ENCODE assay signal across 12 mouse cellular contexts in genomic region chr1:43343410-43343809, GRCm38 (mm10).
"Had no signal": no experiment of that assay in that cellular context is flagged by ENCODE, and none has a peak within 500 bp of the region (broad histone marks: within the 10 kb centered on the region; RNA-seq: fewer than 3 reads in every experiment).

No protein-coding gene starts in this region.

- H3K9me3 ChIP-seq: hindbrain, embryonic 15.5 days; kidney, embryonic 15.5 days; limb, embryonic 13.5 days; midbrain, embryonic 12.5 days; neural tube, embryonic 13.5 days had no signal

- H3K9ac ChIP-seq: hindbrain, embryonic 15.5 days; kidney, embryonic 15.5 days; limb, embryonic 13.5 days; midbrain, embryonic 12.5 days; neural tube, embryonic 13.5 days had no signal

- ATAC-seq: intestine, embryonic 16.5 days; midbrain, embryonic 16.5 days had no signal

- H3K27ac ChIP-seq: hindbrain, embryonic 15.5 days; kidney, embryonic 15.5 days; limb, embryonic 13.5 days; midbrain, embryonic 12.5 days; neural tube, embryonic 13.5 days had no signal

- DNase-seq: kidney, adult 2 months; kidney, postnatal 14 days; left cerebral cortex, postnatal 4 days; lung, adult 18-20 months; thymus, postnatal 4 days had no signal

- H3K4me1 ChIP-seq: hindbrain, embryonic 15.5 days; limb, embryonic 13.5 days; midbrain, embryonic 12.5 days; neural tube, embryonic 13.5 days had no signal

- H3K27me3 ChIP-seq: hindbrain, embryonic 15.5 days; kidney, embryonic 15.5 days; limb, embryonic 13.5 days; midbrain, embryonic 12.5 days; neural tube, embryonic 13.5 days had no signal

- H3K4me2 ChIP-seq: hindbrain, embryonic 15.5 days; kidney, embryonic 15.5 days; limb, embryonic 13.5 days; midbrain, embryonic 12.5 days; neural tube, embryonic 13.5 days had no signal

- H3K36me3 ChIP-seq: hindbrain, embryonic 15.5 days; kidney, embryonic 15.5 days; limb, embryonic 13.5 days; midbrain, embryonic 12.5 days; neural tube, embryonic 13.5 days had no signal

- H3K4me3 ChIP-seq: hindbrain, embryonic 15.5 days; kidney, embryonic 15.5 days; limb, embryonic 13.5 days; midbrain, embryonic 12.5 days; neural tube, embryonic 13.5 days had no signal
